Mouse (Mus musculus) layer of hippocampus, adult 8-10 months (tissue): ENCODE measurements around the gene Eef2. TPM values are rescaled to one million over a fixed set of nuclear protein-coding genes. Genes with fewer than 3 reads are reported as not detected.
"Not testable (repeated sequence)": the region's sequence is repeated elsewhere in the genome, so short reads cannot be mapped to it uniquely, and the experiment has no call there.

ENCODE experiments used
- DNase-seq, 2 experiments: peaks; one replicate each; pipeline ENCODE4 v3.0.0; 2022; ENCODE audit warnings: low spot score in 2 of 2
- total RNA-seq, 4 experiments: library from RNA; stranded (reverse); gene quantifications; 2 replicates each; pipeline ENCODE4 v1.2.4; 2022

Gene Eef2
- total RNA-seq, 4 experiments from 2014 or later: 820 to 960 (median 855) TPM

DNA sequence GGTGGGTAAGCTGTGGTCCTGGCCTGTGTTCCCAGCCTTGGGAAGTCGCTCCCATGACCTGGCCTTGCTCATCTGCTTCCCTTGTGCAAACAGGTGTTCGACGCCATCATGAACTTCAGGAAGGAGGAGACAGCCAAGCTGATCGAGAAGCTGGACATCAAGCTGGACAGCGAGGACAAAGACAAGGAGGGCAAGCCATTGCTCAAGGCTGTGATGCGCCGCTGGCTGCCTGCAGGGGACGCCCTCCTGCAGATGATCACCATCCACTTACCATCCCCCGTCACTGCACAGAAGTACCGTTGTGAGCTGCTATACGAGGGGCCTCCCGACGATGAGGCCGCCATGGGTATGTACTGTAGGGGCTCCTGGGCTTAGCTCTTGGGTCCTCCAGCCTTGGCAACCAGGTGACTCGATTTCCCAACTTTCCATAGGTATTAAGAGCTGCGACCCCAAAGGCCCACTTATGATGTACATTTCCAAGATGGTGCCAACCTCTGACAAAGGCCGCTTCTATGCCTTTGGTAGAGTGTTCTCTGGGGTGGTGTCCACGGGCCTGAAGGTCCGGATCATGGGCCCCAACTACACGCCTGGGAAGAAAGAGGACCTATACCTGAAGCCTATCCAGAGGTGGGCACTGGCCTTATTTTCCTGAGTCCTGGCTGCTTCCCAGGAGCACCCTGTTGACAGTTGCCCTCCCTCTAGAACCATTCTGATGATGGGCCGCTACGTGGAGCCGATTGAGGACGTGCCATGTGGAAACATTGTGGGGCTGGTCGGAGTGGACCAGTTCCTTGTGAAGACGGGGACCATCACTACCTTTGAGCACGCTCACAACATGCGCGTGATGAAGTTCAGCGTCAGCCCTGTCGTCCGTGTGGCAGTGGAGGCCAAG, 3.3 kb downstream of the Eef2 start:
- no peak for DNase-seq

GRCm38 (mm10) chr10:81180946-81181345, 4.5 kb downstream of the Eef2 start:
- no peak for DNase-seq

DNA sequence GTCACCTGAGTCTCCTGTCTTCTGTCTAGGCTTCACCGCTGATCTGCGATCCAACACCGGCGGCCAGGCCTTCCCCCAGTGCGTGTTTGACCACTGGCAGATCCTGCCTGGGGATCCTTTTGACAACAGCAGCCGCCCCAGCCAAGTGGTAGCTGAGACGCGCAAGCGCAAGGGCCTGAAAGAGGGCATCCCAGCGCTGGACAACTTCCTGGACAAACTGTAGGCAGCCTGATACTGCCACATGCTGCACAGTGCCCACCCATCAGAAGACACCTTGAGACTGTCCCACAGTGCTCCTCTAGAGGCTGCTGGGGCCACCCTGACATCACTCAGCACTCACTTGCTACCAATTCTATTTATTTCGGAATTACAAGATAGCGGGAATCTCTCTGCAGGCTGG, 5.4 kb downstream of the Eef2 start:
- DNase-seq: not testable (repeated sequence)

GRCm38 (mm10) chr10:81182336-81183333, 6.2 kb downstream of the Eef2 start, which contains the start of gene Dapk3:
Dapk3 (plus strand) TSS chr10:81183005.
- peak; percentile 99 for DNase-seq

DNA sequence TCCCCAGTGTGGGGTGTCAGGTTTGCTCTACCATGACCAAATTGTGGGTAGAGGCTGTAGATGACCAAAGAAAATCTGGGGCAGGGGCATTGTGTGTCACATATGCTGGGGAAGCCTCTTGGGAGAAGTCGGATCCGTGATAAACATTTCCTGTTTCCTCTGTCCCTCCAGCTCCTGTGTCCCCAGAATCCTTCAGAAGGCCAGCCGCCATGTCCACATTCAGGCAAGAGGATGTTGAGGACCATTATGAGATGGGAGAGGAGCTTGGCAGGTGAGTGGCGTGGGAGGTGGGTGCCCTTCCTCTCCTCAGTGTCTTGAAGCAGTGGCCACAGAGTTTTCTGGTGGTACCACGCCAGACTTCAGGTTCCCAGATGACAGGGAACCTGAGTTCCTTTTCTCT, 7.4 kb downstream of the Eef2 start, which contains the start of gene 4930442H23Rik:
Gene 4930442H23Rik (minus strand): TSS at position 45 of the 400 bp plus-strand sequence.
- DNase-seq: no peak

- DNase-seq: no peak
Measured at GRCm38 (mm10) chr10:81184765-81185164, 8.3 kb downstream of the Eef2 start.

GRCm38 (mm10) chr10:81187161-81187560, 10.7 kb downstream of the Eef2 start:
- no peak for DNase-seq

DNA sequence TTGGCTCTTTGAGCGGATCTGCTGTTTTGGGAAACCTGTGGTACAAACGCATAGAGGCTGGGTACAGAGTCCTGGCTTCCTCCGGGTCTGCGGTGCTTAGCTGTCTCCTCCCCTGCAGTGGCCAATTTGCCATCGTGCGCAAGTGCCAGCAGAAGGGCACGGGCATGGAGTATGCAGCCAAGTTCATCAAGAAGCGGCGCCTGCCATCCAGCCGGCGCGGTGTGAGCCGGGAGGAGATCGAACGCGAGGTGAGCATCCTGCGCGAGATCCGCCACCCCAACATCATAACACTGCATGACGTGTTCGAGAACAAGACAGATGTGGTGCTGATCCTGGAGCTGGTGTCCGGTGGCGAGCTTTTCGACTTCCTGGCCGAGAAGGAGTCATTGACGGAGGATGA, 13.4 kb downstream of the Eef2 start:
- no peak for DNase-seq

DNA sequence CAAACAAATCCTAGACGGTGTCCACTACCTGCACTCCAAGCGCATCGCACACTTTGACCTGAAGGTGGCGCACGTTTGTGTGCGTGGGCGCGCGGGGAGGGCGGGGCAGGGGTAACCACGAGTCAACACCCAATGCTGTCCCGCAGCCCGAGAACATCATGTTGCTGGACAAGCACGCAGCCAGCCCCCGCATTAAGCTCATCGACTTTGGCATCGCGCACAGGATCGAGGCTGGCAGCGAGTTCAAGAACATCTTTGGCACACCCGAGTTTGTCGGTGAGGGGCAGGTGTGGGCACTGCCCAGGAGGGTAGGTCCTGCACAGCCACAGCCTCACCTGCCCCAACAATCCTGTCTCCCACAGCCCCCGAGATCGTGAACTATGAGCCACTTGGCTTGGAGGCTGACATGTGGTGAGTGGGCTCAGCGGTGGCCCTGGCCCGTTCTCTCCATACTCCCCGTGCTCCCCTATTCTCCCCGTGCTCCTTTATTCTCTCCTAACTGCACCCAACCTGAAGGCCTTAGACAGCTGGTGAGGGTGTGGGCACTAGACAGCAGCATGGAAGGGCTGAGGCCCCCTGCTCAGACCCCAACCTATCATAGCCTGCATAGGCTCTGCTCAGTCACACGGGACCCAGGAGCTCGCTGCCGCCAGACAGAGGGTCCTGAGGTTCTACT, 13.9 kb downstream of the Eef2 start:
- DNase-seq: no peak

DNA sequence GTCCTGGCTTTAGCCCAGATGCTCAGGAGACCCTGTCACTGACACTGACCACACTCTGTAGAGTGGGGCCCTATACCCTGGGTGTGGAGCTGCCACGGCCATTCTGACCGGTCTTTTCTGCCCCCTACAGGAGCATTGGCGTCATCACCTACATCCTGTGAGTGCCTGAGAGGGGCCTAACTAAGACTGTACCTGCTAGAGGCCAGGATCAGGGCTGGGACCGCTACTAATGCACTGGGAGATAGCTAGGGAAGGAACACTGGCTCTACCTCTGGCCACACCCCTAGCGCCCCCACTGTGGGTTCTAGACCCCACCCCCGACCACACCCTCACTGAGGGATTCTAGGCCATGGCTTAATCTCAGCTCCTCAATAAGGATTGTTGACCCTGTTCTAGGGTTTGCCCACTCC, 14.5 kb downstream of the Eef2 start:
- DNase-seq: no peak

GRCm38 (mm10) chr10:81191342-81191982, 15.0 kb downstream of the Eef2 start:
- DNase-seq: no peak

DNA sequence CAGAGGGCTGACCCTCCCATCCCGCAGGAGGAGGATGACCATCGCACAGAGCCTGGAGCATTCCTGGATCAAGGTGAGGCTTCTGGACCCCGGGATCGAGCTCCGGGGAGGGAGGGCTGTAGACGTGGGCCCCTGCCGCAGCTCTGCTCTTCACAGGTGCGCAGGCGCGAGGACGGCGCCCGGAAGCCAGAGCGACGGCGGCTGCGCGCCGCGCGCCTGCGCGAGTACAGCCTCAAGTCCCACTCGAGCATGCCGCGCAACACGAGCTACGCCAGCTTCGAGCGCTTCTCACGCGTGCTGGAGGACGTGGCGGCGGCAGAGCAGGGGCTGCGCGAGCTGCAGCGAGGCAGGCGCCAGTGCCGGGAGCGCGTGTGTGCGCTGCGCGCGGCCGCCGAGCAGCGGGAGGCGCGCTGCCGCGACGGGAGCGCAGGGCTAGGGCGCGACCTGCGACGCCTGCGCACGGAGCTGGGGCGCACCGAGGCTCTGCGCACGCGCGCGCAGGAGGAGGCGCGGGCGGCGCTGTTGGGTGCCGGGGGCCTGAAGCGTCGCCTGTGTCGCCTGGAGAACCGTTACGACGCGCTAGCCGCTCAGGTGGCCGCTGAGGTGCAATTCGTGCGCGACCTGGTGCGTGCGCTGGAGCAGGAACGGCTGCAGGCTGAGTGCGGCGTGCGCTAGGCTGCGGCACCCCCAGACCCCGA, 16.0 kb downstream of the Eef2 start:
- peak; percentile 86 to 87 for DNase-seq

GRCm38 (mm10) chr10:81192968-81193501, 16.6 kb downstream of the Eef2 start:
- no peak for DNase-seq

DNA sequence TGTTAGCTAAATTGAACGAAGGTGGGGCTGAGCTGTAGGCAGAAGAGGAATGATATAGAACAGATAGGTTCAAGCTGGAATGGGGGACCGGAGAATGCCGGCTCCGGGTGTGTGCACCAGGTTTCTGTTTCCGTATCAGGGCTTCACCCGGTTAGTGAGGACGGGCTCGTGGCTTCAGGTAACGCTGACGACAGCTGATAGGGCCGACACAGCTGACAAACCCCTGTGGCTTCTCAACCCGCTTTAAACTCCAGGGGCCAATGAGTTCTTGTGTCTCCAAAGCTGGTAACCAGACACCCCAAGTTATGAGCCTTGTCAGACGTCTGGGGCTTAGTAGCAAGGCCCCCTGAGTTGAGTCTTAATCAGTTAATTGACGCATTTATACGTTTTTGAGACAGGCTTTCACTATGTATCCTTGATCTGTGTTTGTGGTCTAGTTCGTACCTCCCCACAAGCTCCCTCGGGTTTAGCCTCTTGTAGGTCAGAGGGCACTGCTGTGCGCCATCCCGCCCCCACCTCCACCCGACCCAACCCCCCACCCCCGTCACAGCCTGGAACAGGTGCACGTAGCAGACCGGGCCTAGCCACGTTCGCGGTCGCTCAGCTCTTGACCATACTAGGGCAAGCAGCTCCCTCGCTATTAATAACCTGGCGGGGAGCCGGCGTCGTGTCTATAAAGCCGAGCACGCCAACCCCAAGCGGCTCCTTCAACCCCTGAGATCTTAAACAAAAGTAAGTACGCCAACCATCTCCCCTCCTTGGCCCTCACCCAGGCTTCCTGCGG, 17.8 kb downstream of the Eef2 start:
- DNase-seq: no peak

GRCm38 (mm10) chr10:81195300-81195699, 18.9 kb downstream of the Eef2 start:
- DNase-seq: no peak

GRCm38 (mm10) chr10:81196470-81197065, 20.1 kb downstream of the Eef2 start:
- no peak for DNase-seq

- DNase-seq: no peak
Measured at GRCm38 (mm10) chr10:81197305-81197704, 20.9 kb downstream of the Eef2 start.

DNA sequence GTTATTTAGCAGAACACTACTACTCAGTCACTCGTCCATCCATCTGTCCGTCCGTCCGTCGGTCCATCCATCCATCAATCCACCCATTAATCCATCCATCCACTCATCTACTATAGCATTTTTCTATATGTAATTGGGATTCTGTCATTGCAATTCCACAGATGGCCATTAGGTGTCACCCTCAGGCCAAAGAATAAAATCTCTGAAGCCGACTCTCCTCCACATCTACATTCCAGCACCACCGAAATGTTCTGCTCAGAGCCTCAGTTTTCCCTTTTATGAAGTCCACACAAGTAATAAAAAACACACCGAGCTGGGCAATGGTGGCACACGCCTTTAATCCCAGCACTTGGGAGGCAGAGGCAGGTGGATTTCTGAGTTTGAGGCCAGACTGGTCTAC, 21.8 kb downstream of the Eef2 start:
- peak in 1 of 2 experiments; percentile 69 for DNase-seq

GRCm38 (mm10) chr10:81198990-81199389, 22.6 kb downstream of the Eef2 start:
- no peak for DNase-seq
